Mouse (Mus musculus) olfactory bulb, adult 2 months (tissue): ENCODE data around the gene Tmem132d.

Source experiments
- CTCF ChIP-seq: fragments of 200-500 bp; IDR thresholded peaks from 2 replicates; pipeline ENCODE4 v1.5.1; 2012; ENCODE audit warnings: low read depth, mild to moderate bottlenecking, low read length, moderate library complexity; ENCODE audit not compliant: insufficient read depth
- POLR2A ChIP-seq: fragments of 200-500 bp; IDR thresholded peaks from 2 replicates; pipeline ENCODE4 v1.6.1; 2012; ENCODE audit warnings: mild to moderate bottlenecking, low read depth, low read length, moderate library complexity; ENCODE audit not compliant: insufficient read depth

DNA sequence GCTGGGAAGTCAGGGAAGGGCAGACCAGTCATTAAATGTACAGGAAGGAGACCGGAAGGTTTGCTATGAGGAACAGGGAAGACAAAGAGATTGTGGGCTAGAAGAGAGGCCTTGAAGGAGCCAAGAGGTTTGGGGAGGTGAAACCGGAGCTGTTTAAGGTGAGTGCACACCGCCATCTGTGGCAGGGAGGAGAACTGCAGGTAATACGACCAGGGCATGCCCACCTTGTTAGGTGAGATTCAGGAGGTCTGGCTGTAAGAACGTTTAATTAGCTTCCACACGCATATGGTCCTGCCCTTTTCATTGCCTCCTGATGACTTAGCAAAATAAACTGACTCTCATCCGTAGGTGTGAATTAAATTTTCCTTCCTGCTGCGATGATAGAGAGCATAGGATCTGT, 485.6 kb downstream of the Tmem132d start:
- TF ChIP-seq CTCF = no peak
- TF ChIP-seq POLR2A = no peak
